Mouse (Mus musculus) neural tube, embryonic 13.5 days (tissue): ENCODE results near the gene Hist1h2ag. TPM values are rescaled to one million over a fixed set of nuclear protein-coding genes. Genes with fewer than 3 reads are reported as not detected.
"Not testable (repeated sequence)": the region's sequence is repeated elsewhere in the genome, so short reads cannot be mapped to it uniquely, and the experiment has no call there.

Experiments used
- ATAC-seq: fragments of 200-750 bp; cut with Nextera tagmentation; 2 replicates; pipeline ENCODE4 v1.8.0; 2017; ENCODE audit warnings: low read depth, mild to moderate bottlenecking, moderate TSS enrichment, moderate library complexity
- H3K27ac ChIP-seq: fragments of 300-500 bp; sonication (generic); replicated peaks from 2 replicates; pipeline ENCODE4 v1.5.1; 2015; ENCODE audit warnings: moderate library complexity, mild to moderate bottlenecking, inconsistent platforms
- H3K27me3 ChIP-seq: fragments of 300-500 bp; sonication (generic); 2 replicates; pipeline ENCODE4 v1.6.1; 2015; ENCODE audit warnings: mild to moderate bottlenecking, inconsistent platforms
- H3K36me3 ChIP-seq: fragments of 300-500 bp; sonication (generic); 2 replicates; pipeline ENCODE4 v1.6.1; 2015; ENCODE audit warnings: mild to moderate bottlenecking, inconsistent platforms
- H3K4me1 ChIP-seq: fragments of 300-500 bp; sonication (generic); replicated peaks from 2 replicates; pipeline ENCODE4 v1.6.1; 2015; ENCODE audit warnings: inconsistent platforms
- H3K4me2 ChIP-seq: fragments of 300-500 bp; sonication (generic); 2 replicates; pipeline ENCODE4 v1.6.1; 2015; ENCODE audit warnings: inconsistent platforms, mild to moderate bottlenecking, moderate library complexity
- H3K4me3 ChIP-seq: fragments of 300-500 bp; sonication (generic); 2 replicates; pipeline ENCODE4 v1.5.1; 2015; ENCODE audit warnings: mild to moderate bottlenecking, inconsistent platforms
- H3K9ac ChIP-seq: fragments of 300-500 bp; sonication (generic); 2 replicates; pipeline ENCODE4 v1.6.1; 2015; ENCODE audit warnings: moderate library complexity, mild to moderate bottlenecking, inconsistent platforms
- H3K9me3 ChIP-seq: fragments of 300-500 bp; sonication (generic); 2 replicates; pipeline ENCODE4 v1.6.1; 2016; ENCODE audit warnings: inconsistent platforms
- WGBS: fragments of 180-500 bp; shearing (Covaris S2); methylation state at CpG from one replicate; pipeline ENCODE4 v1.1.7; 2015; 5-methylcytosine and 5-hydroxymethylcytosine counted together
- polyA plus RNA-seq: library from polyadenylated mRNA; unstranded; fragments of >200 nt; fragmentation: Nextera tagmentation; extraction: Ambion mirVana; gene quantifications from 2 replicates; pipeline ENCODE4 v1.2.1, GENCODE M21; 2015

Hist1h2ag gene
- polyA plus RNA-seq, 1 experiment from 2014 or later: 11.4 TPM

- WGBS: under 1% methylated on average over 26 of the region's 69 CpGs
Measured at GRCm38 (mm10) chr13:22035267-22036148, 7.2 kb downstream of the Hist1h2ag start, which contains the start of the genes Hist1h2ah and Hist1h2bk. Hist1h2ah (minus strand) TSS chr13:22035568. Hist1h2bk (plus strand) TSS chr13:22035870.

GRCm38 (mm10) chr13:22034443-22035266 lies 8.1 kb downstream of the Hist1h2ag start:
- no peaks in the 10 kb centered on the region for H3K36me3 ChIP-seq
- no peaks in the 10 kb centered on the region for H3K9me3 ChIP-seq
- H3K9ac ChIP-seq: peak overlapping the region; percentile 59
- peak overlapping the region; percentile 42 for H3K4me3 ChIP-seq
- no peak for ATAC-seq
- under 1% methylated on average over 14 of the region's 14 CpGs for WGBS
- H3K4me1 ChIP-seq: peaks cover 21% of the 10 kb centered on the region
- H3K27me3 ChIP-seq: no peaks in the 10 kb centered on the region
- peak overlapping the region; percentile 72 for H3K4me2 ChIP-seq
- H3K27ac ChIP-seq: peak overlapping the region; percentile 7

More at GRCm38 (mm10) chr13:22035267-22036148, 7.2 kb downstream of the Hist1h2ag start, which contains the start of the genes Hist1h2ah and Hist1h2bk:
- H3K9me3 ChIP-seq, H3K36me3 ChIP-seq, H3K27me3 ChIP-seq: not testable (repeated sequence)
- peak; percentile 98 for ATAC-seq
- Histone ChIP-seq H3K4me2 (peak within 1 kb of the TSS; percentile 72), H3K9ac (peak within 1 kb of the TSS; percentile 70), H3K4me1 (peaks cover 26% of the 10 kb centered on the region), H3K27ac (peak within 1 kb of the TSS; percentile 79), H3K4me3 (peak within 1 kb of the TSS; percentile 42)

- H3K9me3 ChIP-seq: no peaks in the 10 kb centered on the region
- no peaks in the 10 kb centered on the region for H3K27me3 ChIP-seq
- ATAC-seq: no peak
- peak overlapping the region; percentile 72 for H3K4me2 ChIP-seq
- H3K4me1 ChIP-seq: peaks cover 25% of the 10 kb centered on the region
- WGBS: 52% methylated on average over 5 of the region's 5 CpGs
- no peaks in the 10 kb centered on the region for H3K36me3 ChIP-seq
- no peak overlapping the region for H3K27ac ChIP-seq
- H3K4me3 ChIP-seq: peak overlapping the region; percentile 42; the same call in 1 of the 2 replicates
- peak overlapping the region; percentile 59; the same call in 1 of the 2 replicates for H3K9ac ChIP-seq
Measured at GRCm38 (mm10) chr13:22033741-22034442, 8.9 kb downstream of the Hist1h2ag start.

DNA sequence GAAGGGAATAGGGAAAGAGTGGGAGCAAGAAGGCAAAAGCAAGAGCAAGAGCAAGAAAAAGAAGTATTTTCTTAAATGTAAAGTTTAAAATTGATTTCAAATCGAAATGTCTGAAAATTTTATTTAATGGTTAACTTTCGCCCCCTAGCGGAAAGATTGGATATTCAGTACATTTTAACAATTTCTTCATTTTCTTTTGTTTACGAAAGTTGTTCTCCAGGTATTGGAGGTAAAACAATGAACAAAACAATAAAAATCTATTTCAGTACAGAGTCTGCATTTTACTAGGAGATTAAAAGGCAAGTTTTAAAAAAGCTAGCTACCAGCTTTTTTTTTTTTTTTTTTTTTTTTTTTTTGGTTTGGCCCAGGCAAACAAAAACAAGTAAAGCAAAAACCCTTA lies 12.3 kb downstream of the Hist1h2ag start:
- no peak overlapping the region for H3K9ac ChIP-seq
- peaks cover 27% of the 10 kb centered on the region for H3K4me1 ChIP-seq
- no peaks in the 10 kb centered on the region for H3K27me3 ChIP-seq
- H3K4me2 ChIP-seq: no peak overlapping the region
- H3K4me3 ChIP-seq: no peak overlapping the region
- ATAC-seq: no peak
- no peak overlapping the region for H3K27ac ChIP-seq
- H3K9me3 ChIP-seq: no peaks in the 10 kb centered on the region
- no peaks in the 10 kb centered on the region for H3K36me3 ChIP-seq
- 17% methylated on average over 4 of the region's 4 CpGs for WGBS

GRCm38 (mm10) chr13:22029928-22030327 lies 12.8 kb downstream of the Hist1h2ag start:
- no peak overlapping the region; the same call in 1 of the 2 replicates for H3K4me2 ChIP-seq
- H3K27ac ChIP-seq: no peak overlapping the region
- peaks cover under 1% of the 10 kb centered on the region; the same call in 1 of the 2 replicates for H3K27me3 ChIP-seq
- H3K4me3 ChIP-seq: no peak overlapping the region
- no peaks in the 10 kb centered on the region for H3K9me3 ChIP-seq
- peaks cover 26% of the 10 kb centered on the region for H3K4me1 ChIP-seq
- H3K36me3 ChIP-seq: no peaks in the 10 kb centered on the region
- ATAC-seq: no peak
- peak overlapping the region; percentile 22; the same call in 1 of the 2 replicates for H3K9ac ChIP-seq
- 25% methylated on average over 8 of the region's 8 CpGs for WGBS

- H3K9ac ChIP-seq: peak overlapping the region; percentile 74
- H3K27me3 ChIP-seq: peaks cover 8% of the 10 kb centered on the region; the same call in 1 of the 2 replicates
- peak; percentile 64 for ATAC-seq
- H3K4me2 ChIP-seq: peak overlapping the region; percentile 62
- peak overlapping the region; percentile 52 for H3K4me3 ChIP-seq
- no peaks in the 10 kb centered on the region for H3K9me3 ChIP-seq
- no peaks in the 10 kb centered on the region for H3K36me3 ChIP-seq
- H3K27ac ChIP-seq: peak overlapping the region; percentile 68
- peaks cover 16% of the 10 kb centered on the region; the same call in 1 of the 2 replicates for H3K4me1 ChIP-seq
- under 1% methylated on average over 40 of the region's 40 CpGs for WGBS
Measured at GRCm38 (mm10) chr13:22028673-22029460, 13.9 kb downstream of the Hist1h2ag start.

GRCm38 (mm10) chr13:22026058-22027031 lies 16.4 kb downstream of the Hist1h2ag start:
- WGBS: 1% methylated on average over 35 of the region's 35 CpGs
- Histone ChIP-seq H3K4me1 (peaks cover 23% of the 10 kb centered on the region), H3K36me3 (no peaks in the 10 kb centered on the region), H3K9me3 (no peaks in the 10 kb centered on the region), H3K27me3 (peaks cover 19% of the 10 kb centered on the region), H3K4me2 (peak overlapping the region; percentile 60), H3K27ac (peak overlapping the region; percentile 25; the same call in 1 of the 2 replicates), H3K9ac (peak overlapping the region; percentile 65), H3K4me3 (peak overlapping the region; percentile 42)
- ATAC-seq: peak; percentile 61

DNA sequence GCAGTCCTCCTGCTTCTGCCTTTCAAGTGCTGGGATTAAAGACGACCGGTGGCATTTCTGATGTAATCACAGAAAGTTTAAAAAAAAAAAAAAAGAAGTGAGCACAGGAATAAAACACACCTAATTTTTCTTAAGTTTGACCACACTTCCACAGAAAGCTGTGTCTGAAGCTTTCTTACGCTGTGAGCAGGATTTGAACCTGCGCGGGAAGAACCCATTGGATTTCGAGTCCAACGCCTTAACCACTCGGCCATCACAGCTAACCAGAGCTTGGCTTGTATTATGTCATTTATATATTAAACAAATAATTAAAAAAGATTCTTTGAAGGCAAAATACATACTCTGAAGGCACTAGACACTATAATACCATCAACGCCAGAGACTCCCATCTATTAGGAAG lies 20.5 kb downstream of the Hist1h2ag start:
- no peaks in the 10 kb centered on the region for H3K9me3 ChIP-seq
- H3K4me2 ChIP-seq: peak overlapping the region; percentile 66
- no peak overlapping the region for H3K27ac ChIP-seq
- ATAC-seq: no peak
- peak overlapping the region; percentile 40 for H3K4me3 ChIP-seq
- peaks cover 29% of the 10 kb centered on the region for H3K4me1 ChIP-seq
- H3K9ac ChIP-seq: peak overlapping the region; percentile 13; the same call in 1 of the 2 replicates
- peaks cover 59% of the 10 kb centered on the region for H3K27me3 ChIP-seq
- WGBS: under 1% methylated on average over 9 of the region's 9 CpGs
- no peaks in the 10 kb centered on the region for H3K36me3 ChIP-seq

- under 1% methylated on average over 11 of the region's 11 CpGs for WGBS
- no peak overlapping the region for H3K27ac ChIP-seq
- peaks cover 66% of the 10 kb centered on the region for H3K27me3 ChIP-seq
- H3K4me2 ChIP-seq: peak overlapping the region; percentile 66
- H3K36me3 ChIP-seq: no peaks in the 10 kb centered on the region
- H3K4me3 ChIP-seq: peak overlapping the region; percentile 40
- ATAC-seq: no peak
- peak overlapping the region; percentile 50 for H3K9ac ChIP-seq
- peaks cover 27% of the 10 kb centered on the region for H3K4me1 ChIP-seq
- no peaks in the 10 kb centered on the region for H3K9me3 ChIP-seq
Measured at GRCm38 (mm10) chr13:22021581-22021980, 21.2 kb downstream of the Hist1h2ag start.

GRCm38 (mm10) chr13:22020901-22021339 lies 21.8 kb downstream of the Hist1h2ag start:
- H3K27ac ChIP-seq: no peak overlapping the region
- 0 out of 2 replicates have a peak overlapping the region, but pooled peaks have one; percentile 23 for H3K9ac ChIP-seq
- peak overlapping the region; percentile 40 for H3K4me3 ChIP-seq
- H3K36me3 ChIP-seq: no peaks in the 10 kb centered on the region
- WGBS: 0% methylated on average over 8 of the region's 8 CpGs
- H3K4me1 ChIP-seq: peaks cover 24% of the 10 kb centered on the region
- H3K9me3 ChIP-seq: no peaks in the 10 kb centered on the region
- no peak for ATAC-seq
- H3K27me3 ChIP-seq: peaks cover 72% of the 10 kb centered on the region
- peak overlapping the region; percentile 66 for H3K4me2 ChIP-seq
